Mouse (Mus musculus) stomach, postnatal 0 days (tissue): ENCODE measurements around the gene Tns3.

Experiments
- CTCF ChIP-seq: IDR thresholded peaks from 2 replicates; pipeline ENCODE4 v1.5.1; 2016; ENCODE audit warnings: antibody characterized with exemption, low read depth, mild to moderate bottlenecking, moderate library complexity
- EP300 ChIP-seq: optimal IDR thresholded peaks from 2 replicates; pipeline ENCODE3; 2016; ENCODE audit warnings: antibody characterized with exemption

- TF ChIP-seq CTCF, result no peak
- no peak for TF ChIP-seq EP300
Observed at GRCm38 (mm10) chr11:8627156-8627555, 37.2 kb downstream of the Tns3 start.
